Mouse (Mus musculus): ENCODE measurements around the gene Nkrf.
A peak's percentile ranks its signal among the peaks of the same experiment; 100 is the strongest.

Gene Nkrf

GRCm38 (mm10) chrX:36902321-36903114, at the start of gene Nkrf:
Gene Nkrf (minus strand): TSS chrX:36902899.
- DNase-seq (ENCODE audit: low read depth, low spot score): peak; percentile 61

GRCm38 (mm10) chrX:36941106-36941505, 38.4 kb upstream of the Nkrf start:
- DNase-seq (ENCODE audit: low read depth, low spot score): no peak

GRCm38 (mm10) chrX:36939806-36940413, 37.2 kb upstream of the Nkrf start:
- DNase-seq (ENCODE audit: low read depth, low spot score): peak; percentile 66

- DNase-seq (ENCODE audit: low read depth, low spot score): peak; percentile 69
These were observed 32.7 kb upstream of the Nkrf start for GRCm38 (mm10) chrX:36935326-36935966.

GRCm38 (mm10) chrX:36930574-36930973, 27.9 kb upstream of the Nkrf start:
- DNase-seq (ENCODE audit: low read depth, low spot score): peak; percentile 36

GRCm38 (mm10) chrX:36929694-36930093, 27.0 kb upstream of the Nkrf start:
- DNase-seq (ENCODE audit: low read depth, low spot score): no peak

GRCm38 (mm10) chrX:36928791-36929190, 26.1 kb upstream of the Nkrf start:
- no peak for DNase-seq (ENCODE audit: low read depth, low spot score)

- no peak for DNase-seq (ENCODE audit: low read depth, low spot score)
These were observed 18.6 kb upstream of the Nkrf start for GRCm38 (mm10) chrX:36921346-36921745.

- DNase-seq (ENCODE audit: low read depth, low spot score): no peak
These were observed 15.1 kb upstream of the Nkrf start for GRCm38 (mm10) chrX:36917749-36918148.

GRCm38 (mm10) chrX:36911343-36911742, 8.6 kb upstream of the Nkrf start:
- DNase-seq (ENCODE audit: low read depth, low spot score): peak; percentile 70

- no peak for DNase-seq (ENCODE audit: low read depth, low spot score)
These were observed 3.8 kb upstream of the Nkrf start for GRCm38 (mm10) chrX:36906539-36906938.

- DNase-seq (ENCODE audit: low read depth, low spot score): peak; percentile 96
These were observed 543 bp upstream of the Nkrf start for GRCm38 (mm10) chrX:36903115-36903768.

- DNase-seq (ENCODE audit: low read depth, low spot score): peak; percentile 23
These were observed 1.0 kb downstream of the Nkrf start for GRCm38 (mm10) chrX:36901655-36902054.

GRCm38 (mm10) chrX:36898931-36899330, 3.8 kb downstream of the Nkrf start:
- DNase-seq (ENCODE audit: low read depth, low spot score): peak; percentile 16

- no peak for DNase-seq (ENCODE audit: low read depth, low spot score)
These were observed 18.0 kb downstream of the Nkrf start for GRCm38 (mm10) chrX:36884719-36885118.

- DNase-seq (ENCODE audit: low read depth, low spot score): peak; percentile 8
These were observed 28.0 kb downstream of the Nkrf start for GRCm38 (mm10) chrX:36874704-36875128.

GRCm38 (mm10) chrX:36874178-36874696, 28.5 kb downstream of the Nkrf start:
- peak; percentile 92 for DNase-seq (ENCODE audit: low read depth, low spot score)

- no peak for DNase-seq (ENCODE audit: low read depth, low spot score)
These were observed 28.9 kb downstream of the Nkrf start, which contains the start of the genes Ube2a and C330007P06Rik for GRCm38 (mm10) chrX:36873765-36874164. Gene Ube2a (plus strand): TSS chrX:36873900. Gene C330007P06Rik (minus strand): TSS chrX:36874111.

GRCm38 (mm10) chrX:36870372-36870771, 32.3 kb downstream of the Nkrf start:
- DNase-seq (ENCODE audit: low read depth, low spot score): no peak

- no peak for DNase-seq (ENCODE audit: low read depth, low spot score)
These were observed 37.9 kb downstream of the Nkrf start for GRCm38 (mm10) chrX:36864609-36865328.

Data from brain, adult 2 months (tissue).